Mouse (Mus musculus): ENCODE data around the gene Wiz.

- no peak for TF ChIP-seq CTCF (IDR thresholded peaks at IDR 0.05; ENCODE audit: low read depth)
- no peak for TF ChIP-seq EP300 (IDR thresholded peaks at IDR 0.05; ENCODE audit: low read depth)
Measured at GRCm38 (mm10) chr17:32313892-32314291, 75.3 kb downstream of the Wiz start.

Data from liver, embryonic 14.5 days (tissue).